Mouse (Mus musculus) forebrain, embryonic 16.5 days (tissue): ENCODE measurements around the gene Wdr27. TPM values are rescaled to one million over a fixed set of nuclear protein-coding genes. Genes with fewer than 3 reads are reported as not detected.
"Not testable (repeated sequence)": the region's sequence is repeated elsewhere in the genome, so short reads cannot be mapped to it uniquely, and the experiment has no call there.

Source experiments
- ATAC-seq: fragments of 200-750 bp; cut with Nextera tagmentation; 2 replicates; pipeline ENCODE4 v1.8.0; 2017; ENCODE audit warnings: mild to moderate bottlenecking, moderate library complexity
- H3K27ac ChIP-seq: fragments of 300-500 bp; sonication (generic); 2 replicates; pipeline ENCODE4 v1.5.1; 2014; ENCODE audit warnings: low read length, control low read depth
- H3K27me3 ChIP-seq: fragments of 300-500 bp; sonication (generic); replicated peaks from 2 replicates; pipeline ENCODE4 v1.6.1; 2014; ENCODE audit warnings: low read length; ENCODE audit not compliant: control insufficient read depth, insufficient read depth
- H3K36me3 ChIP-seq: fragments of 300-500 bp; sonication (generic); 2 replicates; pipeline ENCODE4 v1.6.1; 2014; ENCODE audit not compliant: control insufficient read depth, insufficient read depth
- H3K4me1 ChIP-seq: fragments of 300-500 bp; sonication (generic); replicated peaks from 2 replicates; pipeline ENCODE4 v1.6.1; 2014; ENCODE audit warnings: low read length; ENCODE audit not compliant: control insufficient read depth, insufficient read depth
- H3K4me2 ChIP-seq: fragments of 300-500 bp; sonication (generic); 2 replicates; pipeline ENCODE4 v1.6.1; 2014; ENCODE audit warnings: mild to moderate bottlenecking, low read length, control low read depth
- H3K4me3 ChIP-seq: fragments of 300-500 bp; sonication (generic); replicated peaks from 2 replicates; pipeline ENCODE4 v1.5.1; 2014; ENCODE audit warnings: mild to moderate bottlenecking, low read length, control low read depth
- H3K9ac ChIP-seq: fragments of 300-500 bp; sonication (generic); replicated peaks from 2 replicates; pipeline ENCODE4 v1.6.1; 2014; ENCODE audit warnings: low read depth, low read length, control low read depth
- H3K9me3 ChIP-seq: fragments of 300-500 bp; sonication (generic); 2 replicates; pipeline ENCODE4 v1.6.1; 2016; ENCODE audit warnings: low read length; ENCODE audit not compliant: control insufficient read depth
- WGBS: fragments of 180-500 bp; shearing (Covaris S2); extraction: QIAGEN DNeasy Blood & Tissue Kit; methylation state at CpG from one replicate; pipeline ENCODE4 v1.1.7; 2014; 5-methylcytosine and 5-hydroxymethylcytosine counted together
- polyA plus RNA-seq: library from polyadenylated mRNA; unstranded; fragments of >200 nt; fragmentation: Nextera tagmentation; extraction: Ambion mirVana; gene quantifications from 2 replicates; pipeline ENCODE4 v1.2.1, GENCODE M21; 2015

Gene Wdr27
- polyA plus RNA-seq, 1 experiment from 2014 or later = 6.3 TPM

- ATAC-seq, H3K9me3 ChIP-seq, H3K36me3 ChIP-seq, H3K4me3 ChIP-seq, H3K9ac ChIP-seq, H3K4me1 ChIP-seq, H3K4me2 ChIP-seq, H3K27ac ChIP-seq, H3K27me3 ChIP-seq: not testable (repeated sequence)
- 86% methylated on average over 12 of the region's 14 CpGs for WGBS
Measured at GRCm38 (mm10) chr17:14935280-14935679, 7.7 kb downstream of the Wdr27 start.

- Histone ChIP-seq H3K9ac (no peak overlapping the region), H3K36me3 (no peaks in the 10 kb centered on the region), H3K27me3 (no peaks in the 10 kb centered on the region), H3K9me3 (no peaks in the 10 kb centered on the region), H3K4me3 (no peak overlapping the region), H3K4me2 (no peak overlapping the region), H3K27ac (no peak overlapping the region), H3K4me1 (no peaks in the 10 kb centered on the region)
- WGBS = 85% methylated on average over 5 of the region's 5 CpGs
- no peak for ATAC-seq
Measured at GRCm38 (mm10) chr17:14931469-14931868, 11.5 kb downstream of the Wdr27 start.

GRCm38 (mm10) chr17:14930697-14931096, 12.3 kb downstream of the Wdr27 start:
- no peak for ATAC-seq
- H3K4me3 ChIP-seq = no peak overlapping the region
- H3K27me3 ChIP-seq = no peaks in the 10 kb centered on the region
- no peak overlapping the region for H3K27ac ChIP-seq
- no peak overlapping the region for H3K9ac ChIP-seq
- H3K36me3 ChIP-seq = no peaks in the 10 kb centered on the region
- no peak overlapping the region for H3K4me2 ChIP-seq
- H3K4me1 ChIP-seq = no peaks in the 10 kb centered on the region
- 86% methylated on average over 7 of the region's 7 CpGs for WGBS
- H3K9me3 ChIP-seq = no peaks in the 10 kb centered on the region

GRCm38 (mm10) chr17:14928631-14929030, 14.3 kb downstream of the Wdr27 start:
- WGBS = 54% methylated on average over 5 of the region's 5 CpGs
- Histone ChIP-seq H3K4me1 (no peaks in the 10 kb centered on the region), H3K4me2 (no peak overlapping the region), H3K36me3 (no peaks in the 10 kb centered on the region), H3K9ac (no peak overlapping the region), H3K4me3 (no peak overlapping the region), H3K27ac (no peak overlapping the region), H3K27me3 (no peaks in the 10 kb centered on the region), H3K9me3 (no peaks in the 10 kb centered on the region)
- ATAC-seq = no peak

- no peaks in the 10 kb centered on the region for H3K4me1 ChIP-seq
- H3K27me3 ChIP-seq = no peaks in the 10 kb centered on the region
- H3K9ac ChIP-seq = no peak overlapping the region
- no peak overlapping the region for H3K4me3 ChIP-seq
- WGBS = 85% methylated on average over 8 of the region's 8 CpGs
- no peaks in the 10 kb centered on the region for H3K36me3 ChIP-seq
- ATAC-seq = no peak
- no peaks in the 10 kb centered on the region for H3K9me3 ChIP-seq
- H3K4me2 ChIP-seq = no peak overlapping the region
- H3K27ac ChIP-seq = no peak overlapping the region
Measured at GRCm38 (mm10) chr17:14927644-14928218, 15.2 kb downstream of the Wdr27 start.

GRCm38 (mm10) chr17:14921582-14921981, 21.4 kb downstream of the Wdr27 start:
- Histone ChIP-seq H3K4me1 (no peaks in the 10 kb centered on the region), H3K27me3 (no peaks in the 10 kb centered on the region), H3K36me3 (no peaks in the 10 kb centered on the region), H3K9me3 (no peaks in the 10 kb centered on the region), H3K9ac (no peak overlapping the region), H3K4me3 (no peak overlapping the region), H3K4me2 (no peak overlapping the region), H3K27ac (no peak overlapping the region)
- ATAC-seq = no peak
- 82% methylated on average over 6 of the region's 6 CpGs for WGBS

GRCm38 (mm10) chr17:14917866-14918265, 25.1 kb downstream of the Wdr27 start:
- H3K9ac ChIP-seq = no peak overlapping the region
- no peaks in the 10 kb centered on the region for H3K36me3 ChIP-seq
- H3K27ac ChIP-seq = no peak overlapping the region
- no peaks in the 10 kb centered on the region for H3K27me3 ChIP-seq
- 89% methylated on average over 8 of the region's 8 CpGs for WGBS
- H3K9me3 ChIP-seq = no peaks in the 10 kb centered on the region
- H3K4me3 ChIP-seq = no peak overlapping the region
- no peak for ATAC-seq
- no peaks in the 10 kb centered on the region for H3K4me1 ChIP-seq
- H3K4me2 ChIP-seq = no peak overlapping the region

- Histone ChIP-seq H3K36me3 (no peaks in the 10 kb centered on the region), H3K27me3 (no peaks in the 10 kb centered on the region), H3K4me3 (no peak overlapping the region), H3K4me1 (no peaks in the 10 kb centered on the region), H3K9me3 (no peaks in the 10 kb centered on the region), H3K9ac (no peak overlapping the region), H3K4me2 (no peak overlapping the region), H3K27ac (no peak overlapping the region)
- no peak for ATAC-seq
- 94% methylated on average over 4 of the region's 4 CpGs for WGBS
Measured at GRCm38 (mm10) chr17:14914401-14914800, 28.6 kb downstream of the Wdr27 start.

GRCm38 (mm10) chr17:14912981-14913380, 30.0 kb downstream of the Wdr27 start:
- no peaks in the 10 kb centered on the region for H3K27me3 ChIP-seq
- no peaks in the 10 kb centered on the region for H3K4me1 ChIP-seq
- H3K9me3 ChIP-seq = no peaks in the 10 kb centered on the region
- no peak overlapping the region for H3K9ac ChIP-seq
- no peaks in the 10 kb centered on the region for H3K36me3 ChIP-seq
- ATAC-seq = no peak
- H3K4me3 ChIP-seq = no peak overlapping the region
- H3K27ac ChIP-seq = no peak overlapping the region
- no peak overlapping the region for H3K4me2 ChIP-seq
- 89% methylated on average over 8 of the region's 8 CpGs for WGBS

- H3K4me2 ChIP-seq = no peak overlapping the region
- no peaks in the 10 kb centered on the region for H3K4me1 ChIP-seq
- no peak overlapping the region for H3K9ac ChIP-seq
- 50% methylated on average over 6 of the region's 6 CpGs for WGBS
- H3K36me3 ChIP-seq = no peaks in the 10 kb centered on the region
- ATAC-seq = no peak
- H3K27me3 ChIP-seq = no peaks in the 10 kb centered on the region
- no peak overlapping the region for H3K27ac ChIP-seq
- H3K9me3 ChIP-seq = no peaks in the 10 kb centered on the region
- no peak overlapping the region for H3K4me3 ChIP-seq
Measured at GRCm38 (mm10) chr17:14912420-14912819, 30.5 kb downstream of the Wdr27 start.
